Mouse (Mus musculus) heart, embryonic 11.5 days (tissue): ENCODE results near the gene Ube2s. TPM values are rescaled to one million over a fixed set of nuclear protein-coding genes. Genes with fewer than 3 reads are reported as not detected.
A peak's percentile ranks its signal among the peaks of the same experiment; 100 is the strongest.

Source experiments
- ATAC-seq: fragments of 200-750 bp; cut with Nextera tagmentation; replicated peaks from 2 replicates; pipeline ENCODE4 v1.8.0; 2017; ENCODE audit warnings: moderate library complexity; ENCODE audit not compliant: insufficient number of reproducible peaks, low FRiP score, low TSS enrichment
- H3K27ac ChIP-seq: fragments of 300-500 bp; sonication (generic); 2 replicates; pipeline ENCODE4 v1.5.1; 2014; ENCODE audit warnings: mild to moderate bottlenecking, low read depth, low read length
- H3K27me3 ChIP-seq: fragments of 300-500 bp; sonication (generic); 2 replicates; pipeline ENCODE4 v1.6.1; 2014; ENCODE audit warnings: mild to moderate bottlenecking, low read length, mixed read lengths; ENCODE audit not compliant: control insufficient read depth, insufficient read depth
- H3K36me3 ChIP-seq: fragments of 300-500 bp; sonication (generic); 2 replicates; pipeline ENCODE4 v1.6.1; 2014; ENCODE audit warnings: mild to moderate bottlenecking, low read length, moderate library complexity, mixed read lengths; ENCODE audit not compliant: control insufficient read depth, insufficient read depth
- H3K4me1 ChIP-seq: fragments of 300-500 bp; sonication (generic); 2 replicates; pipeline ENCODE4 v1.6.1; 2014; ENCODE audit warnings: low read length; ENCODE audit not compliant: control insufficient read depth, insufficient read depth
- H3K4me2 ChIP-seq: fragments of 300-500 bp; sonication (generic); 2 replicates; pipeline ENCODE4 v1.6.1; 2014; ENCODE audit warnings: mild to moderate bottlenecking, moderate library complexity
- H3K4me3 ChIP-seq: fragments of 300-500 bp; sonication (generic); 2 replicates; pipeline ENCODE4 v1.5.1; 2014; ENCODE audit warnings: low read depth, low read length
- H3K9ac ChIP-seq: fragments of 300-500 bp; sonication (generic); 2 replicates; pipeline ENCODE4 v1.6.1; 2014; ENCODE audit warnings: mild to moderate bottlenecking, low read depth, low read length, moderate library complexity
- H3K9me3 ChIP-seq: fragments of 300-500 bp; sonication (generic); replicated peaks from 2 replicates; pipeline ENCODE4 v1.6.1; 2016; ENCODE audit warnings: low read length; ENCODE audit not compliant: control insufficient read depth
- WGBS: fragments of 180-500 bp; shearing (Covaris S2); extraction: QIAGEN DNeasy Blood & Tissue Kit; methylation state at CpG from one replicate; pipeline ENCODE4 v1.1.7; 2014; ENCODE audit not compliant: insufficient replicate concordance; 5-methylcytosine and 5-hydroxymethylcytosine counted together
- polyA plus RNA-seq: library from polyadenylated mRNA; unstranded; fragments of >200 nt; fragmentation: Nextera tagmentation; extraction: Ambion mirVana; gene quantifications from 2 replicates; pipeline ENCODE4 v1.2.1, GENCODE M21; 2014

Ube2s gene
- polyA plus RNA-seq, 1 experiment from 2014 or later = 378 TPM

DNA sequence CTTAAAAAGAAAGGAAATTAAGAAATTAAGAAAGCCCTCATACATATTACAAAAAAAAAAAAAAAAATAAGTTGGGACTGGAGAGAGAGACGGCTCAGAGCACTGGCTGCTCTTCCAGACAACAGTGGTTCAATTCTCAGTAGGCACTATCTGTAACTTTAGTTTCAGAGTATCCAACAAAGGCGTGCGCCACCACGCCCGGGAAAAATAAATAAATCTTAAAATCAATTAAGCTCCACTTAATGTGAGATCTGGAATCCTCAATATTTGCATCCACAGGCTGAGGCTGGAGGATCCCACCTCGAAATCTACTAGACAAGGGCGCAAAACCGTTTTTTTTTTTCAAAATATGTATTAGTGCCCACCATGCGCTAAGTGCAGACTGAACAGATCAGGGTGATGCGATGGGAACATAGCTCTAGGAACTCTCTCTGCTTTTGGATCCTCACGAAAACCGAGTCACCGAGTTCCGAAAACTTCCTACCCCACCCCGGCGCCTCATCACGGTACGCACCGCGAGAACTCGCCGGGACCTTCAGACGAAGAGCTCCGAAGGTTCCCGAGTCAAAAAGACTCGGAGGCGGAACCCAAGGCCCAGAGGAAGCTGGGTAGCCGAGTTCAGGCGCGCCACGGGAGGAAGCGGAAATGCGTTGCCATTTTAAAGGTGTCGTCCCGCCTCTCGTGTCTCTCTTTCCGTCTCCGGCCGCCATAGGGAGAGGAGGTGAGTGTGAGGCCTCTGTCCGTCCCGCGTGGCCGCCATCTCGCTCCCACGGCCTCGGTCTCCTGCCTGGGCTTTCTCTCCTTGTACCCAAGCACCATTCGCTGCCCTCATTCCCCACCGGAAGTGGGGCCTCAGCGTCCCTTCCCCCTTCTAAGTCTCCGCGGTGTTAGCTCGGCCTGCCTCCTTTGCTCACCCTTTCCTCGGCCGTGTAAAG is 19.8 kb downstream of the Ube2s start, which contains the start of gene Rpl28:
Gene Rpl28 (plus strand): TSS at position 597 of the 935 bp plus-strand sequence.
- peak within 1 kb of the TSS; percentile 99 for H3K9ac ChIP-seq
- H3K4me1 ChIP-seq = peaks cover 6% of the 10 kb centered on the region
- WGBS = 1% methylated on average over 53 of the region's 54 CpGs
- peak within 1 kb of the TSS; percentile 95 for H3K27ac ChIP-seq
- H3K4me2 ChIP-seq = peak within 1 kb of the TSS; percentile 93
- no peaks in the 10 kb centered on the region for H3K27me3 ChIP-seq
- peaks cover 14% of the 10 kb centered on the region for H3K36me3 ChIP-seq
- peak within 1 kb of the TSS; percentile 96 for H3K4me3 ChIP-seq
- no peaks in the 10 kb centered on the region for H3K9me3 ChIP-seq
- peak; percentile 87 for ATAC-seq

DNA sequence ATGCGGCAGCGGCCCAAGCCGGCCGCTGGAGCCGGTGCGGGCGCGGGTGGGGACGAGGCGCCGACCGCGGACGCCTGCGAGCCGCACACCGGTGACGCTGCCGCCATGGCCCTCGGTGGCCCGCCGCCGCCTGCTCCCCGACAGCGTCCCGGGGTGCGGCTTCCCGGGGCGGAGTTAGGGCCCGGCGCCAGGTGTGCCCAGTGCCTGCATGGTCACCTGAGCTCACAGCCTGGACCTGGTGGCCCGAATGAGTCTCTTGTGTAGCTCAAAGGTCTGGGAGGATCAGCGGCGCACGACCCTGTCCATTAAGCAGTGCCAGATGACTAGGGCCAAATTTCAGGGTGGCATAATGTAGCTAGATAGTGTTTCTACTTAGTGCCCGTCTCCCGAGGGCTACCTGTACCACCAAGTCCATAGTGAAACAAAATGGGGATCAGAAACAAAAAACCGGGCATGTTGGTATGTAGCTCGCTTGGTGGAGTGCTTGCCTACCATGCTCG is 22.9 kb downstream of the Ube2s start, which contains the start of gene Tmem238:
Gene Tmem238 (minus strand): TSS at position 221 of the 500 bp plus-strand sequence.
- no peaks in the 10 kb centered on the region for H3K9me3 ChIP-seq
- peak within 1 kb of the TSS; percentile 97 for H3K4me2 ChIP-seq
- H3K4me3 ChIP-seq = peak within 1 kb of the TSS; percentile 65
- H3K27me3 ChIP-seq = no peaks in the 10 kb centered on the region; the same call in 1 of the 2 replicates
- H3K27ac ChIP-seq = peak within 1 kb of the TSS; percentile 30; the same call in 1 of the 2 replicates
- peak within 1 kb of the TSS; percentile 92 for H3K9ac ChIP-seq
- H3K36me3 ChIP-seq = peaks cover 5% of the 10 kb centered on the region; the same call in 1 of the 2 replicates
- WGBS = 7% methylated on average over 31 of the region's 40 CpGs
- ATAC-seq = no peak
- peaks cover 6% of the 10 kb centered on the region for H3K4me1 ChIP-seq

DNA sequence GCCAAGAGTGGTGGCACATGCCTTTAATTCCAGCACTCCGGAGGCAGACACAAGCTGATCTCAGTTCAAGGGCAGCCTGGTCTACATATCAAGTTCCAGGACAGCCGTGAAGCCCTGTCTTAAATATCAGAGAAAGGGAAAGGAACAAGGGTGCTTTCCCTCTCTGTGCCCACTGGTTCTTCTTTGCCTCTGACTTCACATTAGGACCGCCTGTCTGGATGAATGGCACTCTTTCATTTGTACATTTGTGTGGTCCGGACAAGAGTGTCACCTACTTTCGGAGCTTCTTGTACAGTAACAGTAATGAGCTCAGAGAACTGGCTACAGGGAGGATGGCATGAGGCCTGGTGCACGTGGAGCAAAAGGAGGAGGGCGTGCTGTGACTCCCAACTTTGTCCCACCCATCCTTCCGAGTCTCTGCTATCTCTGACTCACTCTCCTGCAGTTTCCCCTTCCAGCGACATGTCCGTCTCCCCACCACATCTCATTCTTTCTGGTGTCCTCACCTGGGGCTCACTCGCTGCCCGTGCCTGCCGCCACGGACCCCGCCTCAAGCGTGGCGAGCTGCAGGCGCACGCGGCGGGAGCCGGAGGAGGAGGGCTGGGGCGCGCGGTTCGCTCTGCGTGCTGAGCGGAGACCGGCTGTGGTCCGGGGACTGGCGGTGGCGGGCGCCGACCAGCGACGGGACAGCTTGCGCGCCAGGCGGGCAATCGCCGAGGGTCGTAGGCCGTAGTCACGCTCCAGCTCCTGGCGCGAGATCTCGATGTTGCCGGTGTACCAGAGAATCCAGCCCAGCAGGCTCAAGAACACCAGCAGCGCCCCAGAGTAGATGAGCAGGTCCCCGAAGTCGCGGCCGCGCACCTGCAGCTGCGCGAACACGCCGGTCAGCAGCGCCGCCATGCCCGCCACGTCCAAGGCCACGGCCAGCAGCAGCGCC is 23.6 kb downstream of the Ube2s start:
- peak overlapping the region; percentile 97 for H3K4me2 ChIP-seq
- H3K9me3 ChIP-seq = no peaks in the 10 kb centered on the region
- H3K27me3 ChIP-seq = peaks cover 7% of the 10 kb centered on the region; the same call in 1 of the 2 replicates
- peak overlapping the region; percentile 65 for H3K4me3 ChIP-seq
- peaks cover 2% of the 10 kb centered on the region for H3K4me1 ChIP-seq
- peak overlapping the region; percentile 92 for H3K9ac ChIP-seq
- H3K36me3 ChIP-seq = peaks cover 2% of the 10 kb centered on the region; the same call in 1 of the 2 replicates
- H3K27ac ChIP-seq = peak overlapping the region; percentile 30; the same call in 1 of the 2 replicates
- peak; percentile 60 for ATAC-seq
- 3% methylated on average over 51 of the region's 64 CpGs for WGBS

DNA sequence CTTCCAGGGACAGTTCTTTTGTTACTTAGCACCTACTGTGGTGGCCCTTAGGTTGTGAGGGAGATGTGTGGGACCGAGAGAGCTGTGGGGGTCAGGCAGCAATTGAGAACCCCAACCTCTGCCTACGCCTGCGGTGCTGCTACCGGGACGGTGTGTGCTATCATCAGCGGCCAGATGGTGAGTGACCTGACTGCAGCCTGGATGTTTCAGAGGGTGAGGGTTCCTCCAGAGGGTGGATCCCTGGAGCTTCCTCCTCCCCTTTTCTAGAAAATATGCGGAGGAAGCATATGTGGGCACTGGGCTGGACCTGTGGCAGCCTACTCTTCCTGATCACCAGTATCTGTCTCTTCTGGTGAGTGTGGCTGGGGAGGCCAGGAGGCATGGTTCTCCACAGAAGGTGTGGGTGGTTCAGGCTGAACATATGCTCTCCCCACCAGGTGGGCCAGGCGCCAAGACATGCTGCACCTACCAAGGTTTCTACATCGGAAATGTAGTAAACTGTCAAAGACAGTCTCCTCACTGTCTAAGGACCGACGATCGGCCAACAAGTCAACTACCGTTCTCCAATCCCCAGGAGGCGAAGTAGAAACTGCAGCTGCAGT is 28.6 kb downstream of the Ube2s start:
- peaks cover 22% of the 10 kb centered on the region for H3K27me3 ChIP-seq
- H3K36me3 ChIP-seq = no peaks in the 10 kb centered on the region
- 64% methylated on average over 14 of the region's 14 CpGs for WGBS
- no peak overlapping the region for H3K9ac ChIP-seq
- H3K9me3 ChIP-seq = no peaks in the 10 kb centered on the region
- H3K4me2 ChIP-seq = no peak overlapping the region
- ATAC-seq = peak; percentile 45; the same call in 1 of the 2 replicates
- no peak overlapping the region for H3K27ac ChIP-seq
- H3K4me3 ChIP-seq = no peak overlapping the region
- peaks cover 4% of the 10 kb centered on the region; the same call in 1 of the 2 replicates for H3K4me1 ChIP-seq

DNA sequence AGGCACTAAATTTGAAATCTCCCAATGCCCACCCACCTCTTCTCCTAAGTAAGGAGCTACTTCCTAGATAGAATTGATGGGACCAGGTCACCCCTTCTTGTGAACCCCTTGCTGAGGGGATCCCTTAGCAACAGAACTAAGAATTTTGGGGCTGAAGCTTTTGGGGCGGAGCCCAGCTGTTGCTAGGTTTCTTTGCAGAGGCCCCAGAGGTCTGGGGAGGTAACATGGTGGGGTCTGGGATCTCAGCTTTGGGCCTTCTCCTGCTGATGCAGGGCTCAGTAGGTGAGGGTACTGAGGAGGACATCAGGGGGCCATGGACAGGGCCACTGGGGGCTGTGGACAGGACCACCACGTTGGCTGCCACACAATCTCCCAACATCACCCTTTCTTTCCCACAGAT is 29.6 kb downstream of the Ube2s start, which contains the start of the genes Il11 and Tmem190:
Gene Il11 (minus strand): TSS at position 101 of the 400 bp plus-strand sequence.
Gene Tmem190 (plus strand): TSS at position 179 of the 400 bp plus-strand sequence.
- Histone ChIP-seq H3K27ac (no peak within 1 kb of the TSS), H3K36me3 (no peaks in the 10 kb centered on the region), H3K4me1 (peaks cover 7% of the 10 kb centered on the region), H3K9ac (no peak within 1 kb of the TSS), H3K9me3 (no peaks in the 10 kb centered on the region), H3K4me3 (no peak within 1 kb of the TSS), H3K27me3 (peaks cover 32% of the 10 kb centered on the region), H3K4me2 (no peak within 1 kb of the TSS)
- ATAC-seq = no peak
- 78% methylated on average over 2 of the region's 2 CpGs for WGBS

DNA sequence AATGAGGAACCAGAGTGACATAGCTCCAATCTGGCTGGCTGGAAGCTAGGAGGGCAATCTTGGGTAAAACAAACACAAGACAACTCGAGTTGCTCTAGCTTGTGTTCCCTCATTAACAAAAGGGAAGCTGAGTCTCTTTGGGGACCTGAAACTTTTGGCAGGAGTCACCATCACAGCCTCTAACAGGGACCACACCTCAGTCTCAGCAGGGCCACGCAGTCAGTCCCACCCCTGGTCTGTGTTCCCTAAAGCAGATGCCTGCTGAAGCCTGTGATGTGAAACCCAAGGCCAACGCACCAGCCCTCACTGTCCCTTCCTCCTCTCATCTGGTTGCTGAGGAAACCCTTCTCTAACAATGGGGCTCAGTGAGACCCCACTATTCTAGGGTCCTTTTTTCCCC is 30.3 kb downstream of the Ube2s start:
- Histone ChIP-seq H3K4me1 (peaks cover 9% of the 10 kb centered on the region), H3K27me3 (peaks cover 38% of the 10 kb centered on the region), H3K27ac (no peak overlapping the region), H3K36me3 (no peaks in the 10 kb centered on the region), H3K4me2 (no peak overlapping the region), H3K9me3 (no peaks in the 10 kb centered on the region), H3K4me3 (no peak overlapping the region), H3K9ac (no peak overlapping the region)
- 50% methylated on average over 3 of the region's 3 CpGs for WGBS
- no peak for ATAC-seq

DNA sequence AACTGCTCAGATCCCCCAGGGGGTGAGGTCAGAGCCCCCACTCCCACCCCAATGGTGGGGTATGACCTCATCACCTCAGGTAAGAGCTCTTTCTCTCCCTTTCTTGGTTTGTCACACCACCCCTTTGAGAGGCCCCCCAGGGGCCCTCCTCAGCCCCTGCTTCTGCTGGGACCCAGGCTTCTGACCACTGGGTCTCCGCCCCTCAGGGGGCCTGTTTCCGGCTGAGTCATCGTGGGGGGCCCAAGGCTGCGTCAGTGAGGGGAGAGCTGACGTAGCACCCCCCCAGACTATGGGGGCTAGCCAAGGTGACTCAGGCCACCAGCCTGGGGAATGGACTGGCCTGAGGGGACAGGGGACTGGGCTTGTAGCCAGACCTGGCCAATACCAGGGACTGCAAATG is 32.5 kb downstream of the Ube2s start:
- peaks cover 12% of the 10 kb centered on the region for H3K4me1 ChIP-seq
- no peaks in the 10 kb centered on the region for H3K36me3 ChIP-seq
- H3K9ac ChIP-seq = no peak overlapping the region
- ATAC-seq = no peak
- 29% methylated on average over 5 of the region's 5 CpGs for WGBS
- no peak overlapping the region for H3K4me3 ChIP-seq
- H3K9me3 ChIP-seq = no peaks in the 10 kb centered on the region
- no peak overlapping the region for H3K4me2 ChIP-seq
- no peak overlapping the region for H3K27ac ChIP-seq
- peaks cover 61% of the 10 kb centered on the region for H3K27me3 ChIP-seq
